Mouse (Mus musculus) spleen, postnatal 10 days (tissue): ENCODE data around the gene Entpd3.

Source experiments
- DNase-seq, 2 experiments: peaks; one replicate each; pipeline ENCODE4 v3.0.0; 2021 to 2022; ENCODE audit warnings: low spot score in 2 of 2

Entpd3 gene

GRCm38 (mm10) chr9:120539662-120540251, at the start of gene Entpd3:
Gene Entpd3 (plus strand): TSS chr9:120539818.
- DNase-seq: no peak

DNA sequence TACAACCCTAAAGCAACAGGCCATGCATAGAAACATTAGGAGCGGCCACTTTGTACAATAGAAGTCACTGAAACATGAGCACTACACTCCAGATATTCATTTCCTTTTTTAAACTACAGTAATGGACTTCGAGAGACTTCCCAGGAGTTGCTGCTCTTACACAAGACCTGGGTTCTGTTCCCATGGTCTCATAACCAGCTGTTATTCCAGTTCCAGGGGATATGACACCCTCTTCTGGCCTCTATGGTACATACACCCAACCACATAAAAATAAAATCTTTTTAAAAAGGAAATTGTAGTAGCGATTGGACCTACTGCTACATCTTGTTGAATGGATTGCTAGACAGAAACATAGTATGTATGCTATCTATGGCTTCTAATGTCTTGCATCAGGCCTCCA, 48.1 kb upstream of the Entpd3 start:
- DNase-seq: no peak

DNA sequence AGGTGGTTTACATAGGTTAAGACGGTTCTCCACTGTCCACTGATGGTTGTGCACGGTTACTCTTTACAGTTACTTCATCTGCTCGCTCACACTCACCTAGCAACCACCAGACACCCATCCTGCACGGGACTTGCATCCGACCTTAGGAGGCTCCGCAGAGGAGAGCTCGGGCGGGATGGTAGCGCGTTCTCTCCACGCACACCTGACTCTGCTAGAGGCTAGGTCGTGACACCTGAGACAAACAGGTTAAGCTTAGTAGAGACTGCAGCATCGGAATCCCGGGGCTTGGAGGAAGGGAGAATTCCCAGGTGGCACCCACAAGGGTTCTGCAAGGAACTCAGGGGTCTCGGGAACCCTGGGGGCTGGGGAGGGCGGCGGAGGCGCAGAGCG, 47.6 kb upstream of the Entpd3 start, which contains the start of gene Eif1b:
TSS of gene Eif1b (plus strand) at position 223 of the 390 bp plus-strand sequence.
- no peak for DNase-seq

GRCm38 (mm10) chr9:120492400-120493351, 46.9 kb upstream of the Entpd3 start:
- DNase-seq: peak; percentile 78 to 84

GRCm38 (mm10) chr9:120493781-120494180, 45.8 kb upstream of the Entpd3 start:
- DNase-seq: no peak

DNA sequence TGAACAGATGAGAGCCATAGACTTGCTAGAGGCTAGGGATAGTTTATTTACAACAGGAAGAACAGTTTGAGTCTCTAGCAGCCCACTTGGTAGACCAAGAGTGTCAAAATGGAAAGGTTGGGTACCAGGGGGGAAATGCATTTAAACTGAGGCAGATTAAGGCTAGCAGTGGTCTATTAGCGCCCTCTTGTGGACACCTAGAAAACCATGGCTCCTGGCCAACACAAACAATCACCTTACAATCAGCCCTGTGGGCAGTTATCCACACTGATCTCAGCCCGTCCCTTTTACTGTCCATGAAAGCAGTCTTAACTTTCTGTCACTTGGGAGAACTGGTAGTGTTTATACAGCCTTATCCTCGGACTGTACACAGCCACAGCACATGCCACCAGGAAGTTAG, 42.9 kb upstream of the Entpd3 start:
- peak; percentile 38 to 61 for DNase-seq

- DNase-seq: no peak
These were observed 41.6 kb upstream of the Entpd3 start for GRCm38 (mm10) chr9:120497983-120498382.

GRCm38 (mm10) chr9:120501191-120501902, 38.3 kb upstream of the Entpd3 start:
- peak; percentile 19 to 42 for DNase-seq

DNA sequence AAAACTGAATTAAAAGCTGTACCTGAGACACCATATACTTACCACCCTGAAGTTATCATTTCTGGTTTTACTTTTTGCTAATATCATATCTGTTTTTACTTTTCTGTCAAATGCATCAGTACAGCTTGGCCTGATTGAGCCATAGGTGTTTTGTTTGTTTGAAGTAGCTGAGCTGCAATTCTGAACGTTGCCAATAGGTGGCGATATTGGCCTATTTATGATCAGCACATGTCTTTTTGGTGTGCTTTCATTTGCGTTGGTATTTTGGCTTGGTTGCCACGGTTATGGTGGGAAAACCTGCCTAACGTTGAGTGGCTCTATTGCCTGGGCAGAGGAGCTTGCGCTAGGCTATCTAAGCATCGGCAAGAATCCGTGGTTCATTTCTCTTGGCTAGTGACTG, 37.6 kb upstream of the Entpd3 start:
- DNase-seq: peak; percentile 63 to 85

- no peak for DNase-seq
These were observed 35.2 kb upstream of the Entpd3 start for GRCm38 (mm10) chr9:120504423-120504822.

DNA sequence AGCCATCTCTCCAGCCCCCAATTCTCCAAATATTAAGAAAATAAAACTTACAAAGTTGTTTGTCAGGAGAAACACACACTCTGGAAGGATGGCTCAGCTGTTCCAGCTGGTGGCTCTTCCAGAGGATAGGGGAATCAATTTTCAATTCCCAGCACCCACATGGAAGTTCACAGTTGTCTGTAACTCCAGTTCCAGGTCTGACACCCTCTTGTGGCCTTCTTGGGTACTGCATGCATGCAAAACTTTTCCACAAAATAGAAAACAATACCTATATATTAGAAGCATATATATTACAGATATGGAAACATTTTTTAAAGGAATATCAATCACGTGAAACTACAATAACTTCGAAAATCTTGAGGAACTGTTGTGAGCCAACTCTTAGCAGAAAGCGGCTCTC, 27.8 kb upstream of the Entpd3 start:
- peak; percentile 36 to 53 for DNase-seq

DNA sequence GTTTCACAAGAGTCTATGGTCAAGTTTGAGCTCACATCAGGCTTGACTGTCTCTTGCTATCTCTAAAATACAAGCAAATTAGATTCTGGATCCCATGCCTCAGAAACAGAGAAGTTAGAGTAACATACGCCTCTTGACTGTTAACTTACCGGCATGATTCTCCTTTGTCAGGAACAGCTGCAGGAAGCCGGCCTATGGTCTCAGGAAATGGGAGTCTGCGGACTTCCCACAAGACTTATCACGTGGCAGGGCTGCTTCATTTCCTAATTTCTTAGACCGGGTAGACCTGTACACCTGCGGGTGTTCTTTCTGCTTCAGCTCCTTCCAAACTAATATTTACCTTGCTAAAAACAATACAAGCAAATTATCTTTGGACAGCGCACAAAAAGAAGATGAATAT, 22.9 kb upstream of the Entpd3 start:
- no peak for DNase-seq

GRCm38 (mm10) chr9:120518946-120519345, 20.7 kb upstream of the Entpd3 start:
- no peak for DNase-seq

DNA sequence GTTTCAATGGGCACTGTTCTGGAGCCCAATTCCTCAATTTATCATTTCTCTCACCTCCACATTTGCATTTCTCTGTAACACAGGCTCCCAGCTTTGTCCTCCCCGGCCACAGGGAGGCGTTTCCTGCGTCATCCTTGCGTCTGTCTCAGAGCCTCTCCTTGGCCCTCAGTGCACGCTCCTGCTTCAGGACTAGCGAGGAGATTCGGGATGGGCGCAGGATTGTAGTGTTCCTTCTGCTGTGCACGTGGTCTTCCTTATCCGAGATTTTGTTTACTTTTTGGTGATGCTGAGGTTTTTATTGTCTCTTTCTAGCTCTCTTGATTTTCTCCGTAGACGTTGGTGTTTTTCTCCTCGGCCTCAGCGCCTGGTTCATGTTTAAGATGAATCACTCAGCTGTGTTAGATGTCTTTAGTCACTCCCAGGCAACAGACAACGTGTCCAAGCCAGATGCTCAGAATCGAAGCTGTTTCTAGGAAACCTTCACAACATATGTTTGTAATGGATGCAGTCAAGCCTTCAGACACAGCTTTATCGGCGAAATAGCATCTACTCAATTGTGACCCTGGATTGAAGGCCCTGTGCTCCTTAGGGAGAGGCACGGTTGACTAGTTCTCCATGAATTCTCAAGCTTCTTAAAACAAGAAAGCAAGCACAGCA, 20.0 kb upstream of the Entpd3 start:
- DNase-seq: no peak

- no peak for DNase-seq
These were observed 18.5 kb upstream of the Entpd3 start for GRCm38 (mm10) chr9:120521161-120521560.

DNA sequence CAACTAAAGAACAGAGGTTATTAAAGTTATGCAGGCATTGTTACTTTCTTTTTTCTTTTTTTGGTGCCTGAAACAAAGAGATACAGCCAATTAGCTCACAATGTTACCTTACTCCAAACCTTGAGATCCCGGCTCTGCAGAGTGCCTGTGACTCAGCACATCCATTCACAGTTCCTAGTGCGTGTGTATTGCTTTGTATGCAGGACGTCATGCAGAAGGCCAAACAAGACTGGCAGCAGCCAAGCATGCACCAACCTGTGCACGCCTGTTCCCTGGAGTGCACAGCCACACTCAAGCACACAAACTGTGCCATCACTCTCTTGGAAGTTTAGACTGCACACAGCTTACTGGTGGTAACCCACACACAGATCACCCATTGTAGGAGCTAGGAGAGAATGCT, 12.3 kb upstream of the Entpd3 start:
- no peak for DNase-seq

GRCm38 (mm10) chr9:120527919-120528318, 11.7 kb upstream of the Entpd3 start:
- no peak for DNase-seq

DNA sequence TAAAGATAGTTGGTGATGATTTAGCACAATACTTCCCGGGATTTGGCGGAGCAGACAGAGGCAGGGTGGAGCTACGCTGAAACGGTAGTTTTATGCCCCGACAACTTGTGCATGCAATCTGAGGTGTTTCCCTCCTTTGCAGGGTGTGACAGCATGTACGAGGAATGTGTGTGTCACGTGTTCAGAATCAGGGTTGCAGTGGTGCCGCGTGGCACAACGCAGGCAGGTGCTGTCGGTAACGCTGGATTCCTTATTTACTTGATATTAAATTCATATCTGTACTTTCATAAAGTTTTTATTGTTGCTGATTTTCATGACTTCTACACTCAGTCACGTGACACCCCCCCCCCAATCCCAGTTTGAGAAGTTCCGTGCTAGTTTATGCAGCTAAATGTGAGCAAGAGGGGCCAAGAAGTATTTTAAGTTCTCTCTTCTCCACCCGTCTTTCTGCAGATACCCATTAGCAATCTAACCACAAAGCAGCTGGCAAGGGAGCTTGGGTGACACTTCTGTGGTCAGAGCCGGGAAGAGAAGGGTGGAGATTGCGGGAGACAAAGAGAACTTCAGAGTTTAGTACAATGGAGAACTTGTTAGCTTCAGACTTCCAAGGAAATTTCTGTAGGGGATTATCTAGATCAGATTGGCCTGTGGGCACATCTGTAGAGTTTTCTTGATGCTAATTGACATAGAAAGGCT, 10.7 kb upstream of the Entpd3 start:
- DNase-seq: no peak

DNA sequence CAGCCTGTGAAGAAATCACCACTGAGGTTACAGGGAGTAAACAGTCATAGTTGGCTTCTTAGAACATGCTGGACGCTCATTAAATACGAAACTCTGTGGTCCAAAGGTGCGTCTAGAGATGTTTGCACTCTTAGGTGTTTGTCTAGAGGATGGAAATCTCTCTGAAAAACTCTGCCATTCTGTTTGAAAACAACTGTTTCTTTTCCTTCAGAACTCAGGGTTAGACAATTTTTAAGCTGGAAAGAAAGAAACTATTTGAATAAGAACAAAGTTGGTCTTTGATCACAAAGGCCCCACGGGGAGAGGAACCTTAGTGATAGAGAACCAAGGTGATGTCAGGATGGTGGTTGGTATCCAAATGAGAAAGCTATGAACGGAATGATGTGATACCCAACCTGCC, 9.1 kb upstream of the Entpd3 start:
- DNase-seq: no peak

DNA sequence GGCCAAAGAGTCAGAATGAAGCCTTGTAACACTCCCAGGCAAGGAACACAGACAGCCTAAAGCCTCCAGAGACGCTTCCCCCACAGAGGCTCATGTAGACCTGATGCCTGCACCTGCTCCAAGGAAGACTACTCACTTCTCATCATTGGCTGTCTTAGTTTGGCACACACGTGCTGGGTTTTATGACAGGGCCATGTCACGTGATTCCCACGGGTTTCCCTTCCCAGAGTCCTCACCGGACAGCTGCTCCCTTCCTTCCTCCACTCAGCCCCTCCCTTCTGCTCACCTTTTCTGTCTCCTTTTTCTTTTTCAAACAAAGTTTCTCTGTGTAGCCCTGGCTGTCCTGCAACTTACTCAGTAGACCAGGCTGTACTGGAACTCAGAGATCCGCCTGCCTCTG, 7.6 kb upstream of the Entpd3 start:
- no peak for DNase-seq

GRCm38 (mm10) chr9:120532691-120533090, 6.9 kb upstream of the Entpd3 start:
- DNase-seq: no peak
